Mouse (Mus musculus) lung, postnatal 0 days (tissue): Measurements from ENCODE around the gene Tlk1.

Source experiments
- CTCF ChIP-seq: IDR thresholded peaks from 2 replicates; pipeline ENCODE4 v1.5.1; 2016; ENCODE audit warnings: antibody characterized with exemption, mild to moderate bottlenecking
- EP300 ChIP-seq: IDR thresholded peaks from 2 replicates; pipeline ENCODE4 v1.6.1; 2016; ENCODE audit warnings: antibody characterized with exemption, mild to moderate bottlenecking, control low read depth

DNA sequence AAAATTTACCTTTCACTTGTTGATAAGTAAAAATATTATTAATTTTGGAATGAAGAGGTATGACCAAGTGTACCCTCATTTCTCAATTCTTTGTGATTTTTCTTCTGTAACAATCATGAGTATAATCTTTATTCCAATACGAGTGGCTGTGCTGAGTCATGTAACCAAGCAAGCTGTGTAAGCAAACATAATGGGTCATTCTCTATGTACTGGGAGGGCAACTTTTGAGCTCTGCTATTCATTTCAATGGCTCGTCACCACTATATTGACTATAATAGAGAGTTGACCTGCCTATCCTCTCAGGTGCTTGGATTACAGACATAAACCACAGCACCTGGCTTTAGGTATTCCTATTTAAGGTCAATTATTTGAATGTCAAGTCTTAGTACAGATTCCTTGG is 48.8 kb downstream of the Tlk1 start:
- TF ChIP-seq CTCF (no peak), EP300 (no peak)
